Mouse (Mus musculus) E14TG2a.4 (cell line): ENCODE measurements at regions not wholly inside any gene's neighbourhood (a gene's known extent, or its start where the extent isn't known, plus 50 kb on each side); places are given as distances from the start of the nearest gene placed in this dataset.

Experiments used
- CTCF ChIP-seq: conservative IDR thresholded peaks from 2 replicates; pipeline ENCODE4 v1.5.1; 2014; ENCODE audit warnings: low read length
- NANOG ChIP-seq: IDR thresholded peaks from 2 replicates; pipeline ENCODE4 v1.6.1; 2014; ENCODE audit warnings: borderline replicate concordance, low read length, mixed read lengths
- POU5F1 ChIP-seq: IDR thresholded peaks from 2 replicates; pipeline ENCODE4 v1.6.1; 2014; ENCODE audit warnings: low read length, borderline replicate concordance

- TF ChIP-seq CTCF (no peak), NANOG (no peak), POU5F1 (no peak)
These were observed 70.5 kb upstream of the Smc2 start for GRCm38 (mm10) chr4:52368527-52368926.
